Mouse (Mus musculus) thymus, postnatal 10 days (tissue): Measurements from ENCODE around the gene Gbgt1.
"Not testable (repeated sequence)": the region's sequence is repeated elsewhere in the genome, so short reads cannot be mapped to it uniquely, and the experiment has no call there.

Experiments used
- DNase-seq, 2 experiments: peaks; one replicate each; pipeline ENCODE4 v3.0.0; 2021; ENCODE audit warnings: low spot score in 2 of 2

Gbgt1 gene

DNA sequence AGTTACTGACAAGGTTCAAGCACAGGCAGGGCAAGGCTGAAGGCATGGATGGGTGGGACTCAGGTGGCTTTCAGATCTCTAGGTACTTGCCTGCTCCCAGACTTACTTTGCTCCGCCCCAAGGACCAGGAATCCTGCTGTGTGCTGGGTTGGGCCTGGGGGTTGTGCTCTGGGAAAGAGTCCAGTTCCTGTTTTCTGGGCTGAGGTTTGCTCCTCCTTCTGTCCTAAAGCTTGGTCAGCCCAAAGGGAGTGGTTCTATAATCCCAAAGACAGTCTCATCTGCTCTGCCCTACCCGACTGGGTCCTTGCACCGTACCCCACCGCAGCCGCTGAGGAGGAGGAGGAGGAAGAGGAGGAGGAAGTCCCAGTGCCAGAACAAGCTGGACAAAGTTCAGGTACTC lies at the start of gene Gbgt1:
TSS of gene Gbgt1 (plus strand) at position 221 of the 400 bp plus-strand sequence.
- no peak for DNase-seq

- DNase-seq, result no peak
Observed at GRCm38 (mm10) chr2:28447315-28447670, 49.4 kb upstream of the Gbgt1 start.

DNA sequence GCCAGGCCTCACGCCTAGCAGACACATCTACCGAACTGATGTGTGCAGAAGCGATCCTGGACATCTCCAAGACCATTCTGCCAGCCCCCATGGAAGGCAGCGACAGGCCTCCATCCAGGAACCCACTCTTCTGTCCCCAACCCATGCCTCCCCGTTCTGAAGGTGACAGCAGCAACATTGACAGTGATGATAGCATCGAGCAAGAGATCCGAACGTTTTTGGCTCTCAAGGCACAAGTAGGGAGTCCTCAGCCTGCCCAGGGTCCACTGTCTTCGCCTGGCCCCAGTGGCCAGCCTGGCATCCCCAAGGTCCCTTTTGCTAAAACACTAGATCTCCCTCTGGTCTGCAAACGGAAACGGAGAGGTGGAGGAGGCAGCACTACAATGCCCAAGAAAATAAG lies 45.0 kb upstream of the Gbgt1 start:
- DNase-seq, result no peak

GRCm38 (mm10) chr2:28453539-28453938 lies 43.2 kb upstream of the Gbgt1 start:
- DNase-seq, result no peak

- DNase-seq, result no peak
Observed at GRCm38 (mm10) chr2:28456616-28457015, 40.1 kb upstream of the Gbgt1 start.

GRCm38 (mm10) chr2:28463919-28464318 lies 32.8 kb upstream of the Gbgt1 start:
- DNase-seq, result peak; percentile 33 to 68

- no peak for DNase-seq
Observed at GRCm38 (mm10) chr2:28464919-28465318, 31.8 kb upstream of the Gbgt1 start.

- DNase-seq, result peak; percentile 31 to 39
Observed at GRCm38 (mm10) chr2:28465836-28466518, 30.7 kb upstream of the Gbgt1 start, which contains the start of gene 1700007K13Rik. Gene 1700007K13Rik, minus strand, starts transcription at chr2:28466332.

DNA sequence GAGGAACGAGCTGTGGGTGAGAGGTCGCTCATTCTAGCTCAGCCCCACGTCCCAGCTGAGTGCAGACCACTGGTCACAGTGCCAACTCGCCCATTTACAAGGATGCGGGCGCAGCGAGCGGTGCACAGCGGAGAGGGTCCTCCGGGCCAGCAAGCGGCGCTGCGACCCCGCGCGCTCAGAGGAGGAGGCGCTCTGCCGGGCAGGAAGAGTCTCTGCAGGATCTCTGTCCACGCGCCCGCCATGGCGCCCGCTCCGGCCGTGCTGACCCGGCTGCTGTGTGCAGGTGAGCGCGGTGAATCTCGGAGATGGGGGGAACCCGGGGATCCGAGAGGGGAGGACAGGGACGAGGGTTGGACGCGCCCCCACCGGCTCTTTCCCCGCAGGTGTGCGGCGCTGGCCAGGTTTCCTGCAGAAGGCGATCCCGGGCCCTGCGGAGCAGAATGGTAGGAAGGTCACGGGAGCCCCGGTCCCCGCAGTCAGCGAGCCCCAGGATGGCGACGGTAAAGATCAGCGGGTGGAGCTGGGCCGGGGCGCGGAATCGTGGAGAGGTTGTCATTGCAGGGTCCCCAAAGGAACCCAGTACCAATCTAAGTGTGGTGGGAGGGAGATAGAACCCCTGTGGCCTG lies 28.7 kb upstream of the Gbgt1 start, which contains the start of gene Mrps2:
TSS of gene Mrps2 (plus strand) at position 207 of the 626 bp plus-strand sequence.
- peak; percentile 40 to 80 for DNase-seq

- no peak for DNase-seq
Observed at GRCm38 (mm10) chr2:28468486-28469225, 28.0 kb upstream of the Gbgt1 start.

DNA sequence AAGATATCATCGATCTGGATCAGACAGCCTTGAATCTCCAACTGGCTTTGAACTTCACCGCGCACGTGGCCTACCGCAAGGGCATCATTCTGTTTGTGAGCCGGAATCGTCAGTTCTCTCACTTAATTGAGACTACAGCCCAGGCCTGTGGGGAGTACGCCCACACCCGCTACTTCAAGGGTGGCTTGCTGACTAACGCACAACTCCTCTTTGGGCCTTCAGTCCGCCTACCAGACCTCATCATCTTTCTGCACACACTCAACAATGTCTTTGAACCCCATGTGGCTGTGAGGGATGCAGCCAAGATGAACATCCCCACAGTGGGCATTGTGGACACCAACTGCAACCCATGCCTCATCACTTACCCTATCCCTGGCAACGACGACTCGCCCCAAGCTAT lies 27.2 kb upstream of the Gbgt1 start:
- no peak for DNase-seq

DNA sequence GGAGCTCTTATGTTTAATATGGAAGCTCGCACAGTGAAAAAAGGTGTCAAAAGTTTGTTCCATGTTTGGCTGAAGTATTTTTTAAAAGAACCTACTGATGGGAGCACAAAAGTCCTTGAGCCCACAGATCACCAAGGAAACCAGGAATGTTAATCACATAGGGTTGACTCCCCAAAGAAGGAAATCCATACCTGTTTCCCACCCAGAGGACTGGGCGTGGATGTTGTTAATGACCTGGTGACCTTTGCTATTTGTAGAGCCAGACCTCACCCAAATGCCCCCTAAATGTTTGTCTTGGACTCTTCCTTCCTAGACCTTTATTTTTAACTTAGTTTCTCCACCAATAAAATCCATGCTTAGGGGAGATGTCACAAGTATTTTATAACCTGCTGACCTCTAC lies 26.1 kb upstream of the Gbgt1 start:
- no peak for DNase-seq

DNA sequence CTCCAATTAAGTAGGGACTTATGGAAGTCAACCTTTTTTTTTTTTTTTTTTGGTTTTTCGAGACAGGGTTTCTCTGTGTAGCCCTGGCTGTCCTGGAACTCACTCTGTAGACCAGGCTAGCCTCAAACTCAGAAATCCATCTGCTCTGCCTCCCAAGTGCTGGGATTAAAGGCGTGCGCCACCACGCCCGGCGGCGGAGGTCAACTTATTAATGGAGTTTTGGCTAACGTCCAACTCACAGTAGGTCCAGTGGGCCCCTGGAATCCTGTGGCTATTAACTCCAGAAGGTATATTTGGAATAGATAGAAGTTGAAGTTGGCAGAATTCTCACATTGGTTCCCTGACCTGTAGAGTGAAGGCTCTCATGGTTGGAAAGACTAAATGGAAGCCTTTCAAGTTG lies 24.7 kb upstream of the Gbgt1 start:
- DNase-seq, result not testable (repeated sequence)

GRCm38 (mm10) chr2:28477993-28478392 lies 18.7 kb upstream of the Gbgt1 start:
- not testable (repeated sequence) for DNase-seq

GRCm38 (mm10) chr2:28479208-28480204 lies 17.2 kb upstream of the Gbgt1 start:
- DNase-seq, result no peak

DNA sequence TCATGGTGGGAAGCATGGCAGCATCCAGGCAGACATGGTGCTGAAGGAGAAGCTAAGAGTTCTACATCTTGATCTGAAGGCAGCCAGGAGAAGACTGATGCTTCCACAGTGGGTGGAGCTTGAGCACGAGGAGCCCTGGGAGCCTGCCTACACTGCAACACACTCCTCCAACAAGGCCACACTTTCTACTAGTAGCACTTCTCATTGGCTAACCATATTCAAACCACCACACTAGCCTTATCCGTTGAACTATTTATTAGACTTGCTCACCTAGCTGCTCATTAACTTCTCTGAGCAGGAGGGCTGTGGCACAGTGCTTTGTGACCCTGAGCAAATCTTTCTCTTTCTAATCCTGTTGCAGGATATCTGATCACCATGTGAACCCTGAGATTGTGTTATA lies 12.8 kb upstream of the Gbgt1 start:
- no peak for DNase-seq

DNA sequence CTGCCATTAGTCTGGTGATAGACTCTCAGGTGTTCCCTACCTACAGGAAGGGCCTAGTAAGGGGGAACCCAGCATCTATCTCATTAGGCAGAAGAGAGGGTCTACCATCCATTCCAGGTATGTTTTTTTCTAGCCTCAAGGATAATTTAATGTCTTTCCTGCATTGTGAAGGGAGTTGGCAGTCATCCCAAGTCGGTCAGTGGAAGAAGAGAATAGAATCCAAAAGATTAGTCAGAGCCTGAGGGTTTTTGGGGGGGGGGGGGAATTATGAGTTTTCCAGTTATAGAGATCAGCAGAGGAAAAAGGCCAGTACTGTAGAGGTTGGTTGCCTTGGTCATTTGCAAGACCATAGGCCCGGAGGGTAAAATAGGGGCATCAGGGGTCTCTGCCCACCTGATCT lies 2.2 kb upstream of the Gbgt1 start:
- DNase-seq, result no peak

GRCm38 (mm10) chr2:28495207-28495756 lies 1.4 kb upstream of the Gbgt1 start:
- no peak for DNase-seq

GRCm38 (mm10) chr2:28495801-28496595 lies 693 bp upstream of the Gbgt1 start:
- no peak for DNase-seq

DNA sequence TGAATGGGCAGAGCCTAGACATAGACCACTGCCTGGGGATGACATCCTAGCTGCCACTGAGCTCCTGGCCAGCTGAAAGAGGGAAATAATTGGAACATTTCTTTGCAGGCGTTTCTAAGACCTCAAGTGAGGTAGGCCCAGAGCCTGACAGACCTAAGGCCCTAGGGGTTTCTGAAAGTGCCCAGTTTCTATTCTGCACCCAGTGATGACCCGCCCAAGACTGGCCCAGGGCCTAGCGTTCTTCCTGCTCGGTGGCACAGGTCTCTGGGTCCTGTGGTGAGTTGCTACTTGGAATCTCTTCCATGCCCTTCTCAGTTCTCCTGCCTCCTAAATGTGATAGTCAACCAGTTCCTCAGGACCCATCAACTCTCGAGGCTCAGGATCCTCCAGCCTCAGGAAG lies 870 bp downstream of the Gbgt1 start:
- DNase-seq, result no peak
